Mouse (Mus musculus): Measurements from ENCODE around the gene Cks1b. TPM values are rescaled to one million over a fixed set of nuclear protein-coding genes. Genes with fewer than 3 reads are reported as not detected.
"Not testable (repeated sequence)": the region's sequence is repeated elsewhere in the genome, so short reads cannot be mapped to it uniquely, and the experiment has no call there.

Cks1b gene
- 10 to 100 TPM; 70.8 to 92.3 TPM for polyA plus RNA-seq (2017; shearing (Covaris generic))

DNA sequence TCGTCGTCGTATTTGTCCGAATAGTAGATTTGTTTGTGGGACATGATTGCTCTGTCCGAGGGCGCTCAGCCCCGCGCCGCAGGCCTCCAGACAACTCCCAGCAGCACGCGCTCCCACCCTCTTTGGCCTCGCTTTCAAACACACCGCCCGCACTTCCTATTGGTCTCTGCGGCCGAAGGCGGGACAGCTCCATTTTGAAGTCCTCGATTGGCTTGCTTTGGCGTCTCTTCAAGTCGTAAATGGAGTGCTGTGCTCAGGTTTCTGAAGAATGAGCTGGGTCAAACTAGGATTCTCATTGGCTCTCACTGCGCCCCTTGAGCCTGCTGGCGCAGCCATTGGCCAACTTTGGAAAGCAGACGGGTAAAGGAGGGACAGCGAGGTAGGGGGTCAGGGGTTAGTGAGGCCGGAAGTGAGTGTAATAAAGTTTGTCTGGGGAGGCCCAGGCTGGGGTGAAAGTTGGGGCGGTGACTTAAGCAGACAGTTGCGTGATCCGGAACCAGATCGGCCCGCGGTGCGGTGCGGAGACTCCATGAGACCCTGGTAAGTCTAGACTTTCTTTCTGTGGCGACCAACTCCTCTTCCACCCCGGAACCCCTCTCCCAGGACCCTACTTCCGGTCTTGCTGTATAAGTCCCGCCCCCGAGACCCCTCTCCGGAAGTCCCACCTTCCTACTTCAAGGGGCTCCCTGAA lies at the start of gene Cks1b, which contains the start of gene Shc1:
TSS of gene Cks1b (minus strand) at position 214 of the 691 bp plus-strand sequence.
TSS of gene Shc1 (plus strand) at position 274 of the 691 bp plus-strand sequence.
- peak; percentile 99 for ATAC-seq

DNA sequence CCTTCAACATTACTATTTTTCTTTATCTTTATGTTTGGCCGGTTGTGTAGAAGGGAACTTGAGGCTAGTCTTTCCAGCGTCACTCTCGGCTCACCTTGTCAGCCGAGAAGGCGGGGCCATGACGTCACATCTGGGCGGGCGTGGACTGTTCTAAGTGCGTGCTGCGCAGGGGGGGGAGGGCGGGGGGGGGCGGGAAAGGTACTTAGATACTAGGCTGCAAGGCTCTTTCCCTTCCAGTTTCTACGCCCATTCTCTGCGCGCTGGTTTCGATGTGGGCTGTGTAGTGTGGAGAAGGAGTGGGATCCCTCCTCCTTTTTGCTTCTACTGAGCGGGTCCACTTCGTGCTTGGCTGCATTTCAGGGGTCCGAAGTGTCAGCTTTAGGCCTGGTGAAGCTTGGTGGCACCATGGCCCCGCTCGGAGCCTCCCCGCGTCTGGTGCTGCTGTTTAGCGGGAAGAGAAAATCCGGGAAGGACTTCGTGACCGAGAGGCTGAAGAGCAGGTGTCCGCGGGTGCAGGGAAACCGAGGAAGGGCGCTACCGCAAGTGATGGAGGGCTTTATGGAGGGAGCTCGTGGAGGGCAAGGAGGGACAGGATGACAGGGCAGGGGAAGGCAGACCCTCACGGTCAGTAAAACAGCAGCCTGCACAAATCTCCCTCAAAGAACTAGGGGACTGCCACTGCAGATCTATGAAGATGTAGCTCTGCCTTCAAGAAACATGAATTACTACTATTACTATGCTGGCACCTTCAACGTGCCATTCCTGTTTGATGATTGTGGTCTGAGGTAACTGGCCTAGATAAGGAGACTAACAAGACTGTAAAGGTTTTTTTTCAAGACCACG lies 41.0 kb upstream of the Cks1b start:
- ATAC-seq: peak; percentile 74

DNA sequence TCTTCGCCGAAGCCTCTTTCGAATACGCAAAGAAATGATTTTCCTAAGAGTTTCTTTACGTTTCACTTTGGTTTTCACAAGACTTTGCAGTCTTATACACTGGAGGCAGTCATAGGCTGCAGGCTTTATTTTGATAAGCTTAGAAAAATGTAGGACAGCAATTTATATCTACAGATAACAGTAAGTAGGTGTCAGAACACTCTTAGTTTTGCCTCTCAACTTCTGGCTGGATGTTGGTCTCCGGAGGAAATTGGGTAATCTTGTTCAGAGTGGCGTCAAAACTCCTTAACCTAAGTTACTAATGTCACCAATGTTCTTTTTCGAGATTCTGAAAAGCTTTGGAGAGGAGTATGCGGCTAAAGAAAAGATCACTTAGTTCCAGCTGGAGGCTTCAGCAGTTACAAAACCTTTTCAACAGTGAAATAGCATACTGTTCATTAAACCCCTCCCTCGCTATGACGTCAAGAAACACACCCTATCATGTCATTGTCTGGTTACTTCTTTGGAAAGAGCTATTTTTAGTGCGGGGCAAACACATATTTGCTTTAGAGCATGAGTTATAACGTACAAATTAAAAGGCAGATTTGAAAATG lies 40.3 kb upstream of the Cks1b start:
- ATAC-seq: peak; percentile 62

DNA sequence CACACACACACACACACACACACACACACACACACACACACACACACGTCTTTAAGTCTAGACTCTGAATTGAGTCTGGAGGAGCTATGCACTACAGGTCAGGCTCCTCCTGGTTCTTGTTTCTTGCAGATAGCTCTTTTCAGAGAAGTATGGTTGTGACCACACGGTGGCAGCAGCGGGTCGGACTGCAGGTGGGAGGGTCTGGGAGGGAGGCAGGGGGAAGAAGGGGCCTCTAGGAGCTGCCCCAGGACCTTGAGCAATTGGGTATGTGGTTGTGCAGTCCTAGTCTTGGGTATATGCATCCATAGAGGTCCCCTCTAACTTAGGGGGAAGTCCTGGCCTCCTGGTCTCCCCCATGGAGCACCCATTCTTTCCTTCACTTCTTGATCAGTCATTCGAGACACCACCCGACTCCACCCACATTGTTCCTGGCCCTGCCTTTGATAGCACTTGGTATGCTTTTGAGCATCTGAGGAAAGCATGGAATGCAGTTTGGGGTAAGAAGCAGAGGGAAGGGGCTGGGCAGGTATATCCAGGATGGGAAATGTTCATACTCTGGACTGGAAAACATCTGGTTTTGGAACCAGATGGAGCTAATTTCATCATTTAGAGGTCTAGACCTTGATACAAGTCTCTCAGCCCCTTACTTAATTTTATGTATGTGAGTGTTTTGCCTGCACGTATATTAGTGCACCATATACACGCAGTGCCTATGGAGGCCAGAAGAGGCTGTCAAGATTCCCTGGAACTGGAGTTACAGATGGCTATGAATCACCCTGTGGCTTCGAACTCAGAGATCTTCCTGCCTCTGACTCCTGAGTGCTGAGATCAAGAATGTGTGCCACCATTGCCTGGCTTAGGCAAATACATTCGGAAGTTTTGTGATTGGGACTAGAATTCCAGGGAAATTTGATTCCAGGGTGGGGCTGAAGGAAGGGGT lies 38.8 kb upstream of the Cks1b start:
- no peak for ATAC-seq

DNA sequence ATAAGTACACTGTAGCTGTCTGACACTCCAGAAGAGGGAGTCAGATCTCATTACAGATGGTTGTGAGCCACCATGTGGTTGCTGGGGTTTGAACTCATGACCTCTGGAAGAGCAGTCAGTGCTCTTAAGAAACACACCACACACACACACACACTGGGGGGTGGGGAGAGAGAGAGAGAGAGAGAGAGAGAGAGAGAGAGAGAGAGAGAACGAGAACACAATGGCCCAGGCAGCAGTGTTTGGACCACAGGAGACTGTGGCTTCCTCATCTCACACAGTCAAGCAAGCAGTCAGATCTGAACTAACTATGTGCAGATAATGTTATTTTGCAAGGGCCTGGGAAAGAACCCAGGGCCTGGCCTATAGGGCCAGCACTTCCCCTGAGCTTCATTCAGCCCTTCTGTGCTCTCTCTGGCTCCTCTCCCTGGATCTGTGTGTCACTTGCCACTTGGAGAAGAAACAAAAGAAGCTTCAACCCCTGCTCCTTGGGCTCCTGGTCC lies 37.7 kb upstream of the Cks1b start:
- ATAC-seq: no peak

DNA sequence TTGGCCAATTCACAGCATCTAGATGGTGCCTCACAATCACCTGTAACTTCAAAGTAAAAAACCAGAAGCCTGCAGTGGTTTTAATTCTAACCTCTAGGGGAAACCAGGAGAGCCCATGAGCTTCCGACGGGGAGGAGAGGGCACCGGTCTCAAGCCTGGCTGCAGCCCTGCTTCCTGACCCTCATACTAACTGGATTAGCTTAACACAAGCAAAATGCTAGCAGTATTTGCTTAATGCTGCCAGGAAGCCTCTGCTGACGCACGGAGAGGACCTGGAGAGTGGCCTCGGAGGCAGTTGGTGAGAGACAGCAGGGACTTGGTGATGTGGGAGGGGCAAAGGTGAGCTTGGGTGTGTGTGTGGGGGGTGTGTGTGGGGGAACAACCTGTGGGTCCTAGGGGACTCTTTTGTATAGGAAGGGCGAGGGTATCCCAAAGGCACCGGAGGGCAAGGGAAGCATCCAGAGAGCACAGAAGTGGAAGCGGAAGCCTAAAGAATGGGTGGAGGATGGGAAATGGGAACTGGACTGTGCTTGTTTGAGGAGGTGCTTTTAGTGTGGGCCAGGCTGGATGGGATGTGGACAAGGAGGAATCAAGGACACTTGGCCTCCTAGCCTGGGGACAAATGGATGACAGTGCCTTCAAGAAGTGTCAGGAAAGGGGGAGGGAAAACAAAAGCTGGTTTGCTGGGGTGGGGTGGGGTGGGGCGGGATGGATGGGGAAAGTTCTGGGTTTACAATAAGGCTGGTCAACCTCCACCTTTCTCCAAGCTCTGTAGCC lies 36.4 kb upstream of the Cks1b start, which contains the start of gene Pmvk:
TSS of gene Pmvk (plus strand) at position 141 of the 777 bp plus-strand sequence.
- no peak for ATAC-seq

DNA sequence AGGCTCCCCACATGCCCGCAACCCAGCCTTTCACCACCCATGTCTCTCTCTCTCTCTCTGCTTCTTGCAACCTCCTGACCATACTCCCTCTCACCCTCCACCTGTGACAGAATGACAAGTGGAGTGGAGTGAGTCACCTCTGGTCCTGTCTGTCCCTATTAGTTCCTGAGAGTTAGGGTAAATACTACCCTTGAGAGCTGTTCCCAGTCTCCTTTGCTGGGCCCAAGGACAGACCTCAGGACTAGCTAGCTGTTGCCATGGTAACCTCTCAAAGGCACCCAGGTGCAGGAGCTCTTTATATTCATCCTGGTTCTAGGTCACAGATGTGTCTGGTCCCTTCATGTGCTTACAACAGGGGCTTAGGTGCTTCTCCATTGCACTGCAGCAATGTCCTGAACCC lies 33.7 kb upstream of the Cks1b start:
- no peak for ATAC-seq

DNA sequence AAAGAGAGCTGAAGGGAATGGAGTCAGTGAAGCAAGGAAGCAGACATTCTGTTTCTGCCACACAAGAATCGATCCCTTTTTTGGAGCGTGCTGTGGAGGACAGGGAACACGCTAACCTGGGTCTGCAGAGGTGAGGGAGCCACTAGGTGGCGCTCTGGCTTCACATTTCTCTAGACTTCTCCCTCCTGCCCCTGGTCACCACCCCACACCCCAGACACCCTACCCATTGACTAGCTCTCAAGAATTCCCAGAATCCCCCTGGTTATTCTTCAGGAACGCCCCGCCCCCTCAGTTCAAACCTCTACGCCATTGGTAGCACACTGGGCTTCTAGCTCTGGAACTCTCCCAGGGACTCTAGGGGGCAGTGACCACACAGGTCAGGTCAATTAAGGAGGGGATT lies 31.4 kb upstream of the Cks1b start:
- peak; percentile 36 for ATAC-seq

DNA sequence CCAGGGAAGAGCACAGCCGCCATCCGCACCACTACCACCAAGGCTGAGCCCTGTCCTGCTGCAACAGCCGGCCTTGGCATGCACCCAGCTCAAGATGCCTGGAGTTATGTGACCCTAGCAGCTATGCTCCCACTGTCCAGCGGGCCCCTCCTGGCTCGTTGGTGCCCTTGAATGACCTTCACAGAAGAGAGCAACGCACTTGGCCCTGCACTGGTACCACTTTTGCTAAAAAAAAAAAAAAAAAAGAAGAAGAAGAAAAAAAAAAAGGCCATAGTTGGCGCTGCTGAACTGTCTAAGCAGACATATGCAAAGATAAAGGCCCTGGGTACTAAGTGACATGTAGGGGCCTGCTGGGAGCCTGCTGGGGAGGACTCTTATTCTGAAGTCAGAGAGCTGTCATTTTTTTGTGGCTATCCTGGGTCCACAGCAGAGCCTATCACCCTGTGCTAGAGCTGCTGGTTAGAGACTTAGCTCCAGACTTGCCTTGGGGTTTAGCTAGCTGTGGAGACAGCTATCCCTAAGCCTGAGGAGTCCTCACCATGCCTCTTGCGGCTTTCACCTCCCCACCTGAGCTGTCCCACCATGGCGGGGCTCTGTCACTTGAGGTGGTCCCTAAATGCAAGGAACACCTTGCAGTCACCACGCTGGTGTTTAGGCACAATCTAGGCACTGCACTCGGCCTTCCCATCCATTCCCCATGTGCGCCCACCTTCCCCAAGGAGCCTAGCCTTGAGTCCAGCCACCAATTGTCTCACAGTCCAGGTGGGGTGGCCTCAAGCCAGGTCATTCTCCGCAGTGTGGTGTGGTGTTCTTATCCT lies 30.7 kb upstream of the Cks1b start:
- no peak for ATAC-seq

DNA sequence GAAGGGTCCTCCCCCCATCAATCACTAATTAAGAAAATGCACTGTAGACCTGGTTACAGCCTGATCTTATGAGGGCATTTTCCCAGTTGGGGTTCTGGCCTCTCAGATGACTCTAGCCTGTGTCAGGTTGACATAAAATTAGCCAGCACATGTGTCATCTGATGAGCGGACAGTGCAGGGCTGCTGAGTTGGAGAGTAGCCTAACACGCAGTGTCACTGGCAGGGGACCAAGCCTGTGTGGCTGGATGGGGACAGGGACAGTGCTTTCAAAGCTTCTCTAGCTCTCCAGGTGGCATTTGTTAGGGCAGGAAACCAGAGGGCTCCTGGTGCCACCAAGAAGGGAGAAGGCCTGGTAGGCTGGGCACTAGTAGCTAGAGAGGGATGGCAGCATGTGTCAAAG lies 22.5 kb upstream of the Cks1b start:
- ATAC-seq: no peak

DNA sequence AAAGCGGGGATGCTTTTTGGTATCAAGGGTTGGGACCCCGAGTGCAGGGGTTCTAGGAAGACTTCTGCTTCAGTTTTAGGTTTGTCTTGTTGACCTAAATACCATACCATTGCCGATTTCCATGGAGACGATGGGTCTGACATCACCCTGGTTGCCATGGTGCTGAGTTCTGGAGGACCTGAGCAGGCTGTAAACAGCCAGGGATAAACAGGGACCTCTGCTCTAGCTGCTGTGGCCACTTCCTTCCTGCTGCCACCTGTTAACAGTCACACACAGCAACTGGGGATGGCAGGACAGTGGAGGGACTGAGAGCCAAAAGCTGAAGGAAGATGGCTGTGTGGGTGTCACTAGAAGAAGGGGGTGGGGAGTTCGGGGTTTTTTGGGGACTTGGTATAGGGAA lies 19.1 kb upstream of the Cks1b start:
- ATAC-seq: peak; percentile 78

DNA sequence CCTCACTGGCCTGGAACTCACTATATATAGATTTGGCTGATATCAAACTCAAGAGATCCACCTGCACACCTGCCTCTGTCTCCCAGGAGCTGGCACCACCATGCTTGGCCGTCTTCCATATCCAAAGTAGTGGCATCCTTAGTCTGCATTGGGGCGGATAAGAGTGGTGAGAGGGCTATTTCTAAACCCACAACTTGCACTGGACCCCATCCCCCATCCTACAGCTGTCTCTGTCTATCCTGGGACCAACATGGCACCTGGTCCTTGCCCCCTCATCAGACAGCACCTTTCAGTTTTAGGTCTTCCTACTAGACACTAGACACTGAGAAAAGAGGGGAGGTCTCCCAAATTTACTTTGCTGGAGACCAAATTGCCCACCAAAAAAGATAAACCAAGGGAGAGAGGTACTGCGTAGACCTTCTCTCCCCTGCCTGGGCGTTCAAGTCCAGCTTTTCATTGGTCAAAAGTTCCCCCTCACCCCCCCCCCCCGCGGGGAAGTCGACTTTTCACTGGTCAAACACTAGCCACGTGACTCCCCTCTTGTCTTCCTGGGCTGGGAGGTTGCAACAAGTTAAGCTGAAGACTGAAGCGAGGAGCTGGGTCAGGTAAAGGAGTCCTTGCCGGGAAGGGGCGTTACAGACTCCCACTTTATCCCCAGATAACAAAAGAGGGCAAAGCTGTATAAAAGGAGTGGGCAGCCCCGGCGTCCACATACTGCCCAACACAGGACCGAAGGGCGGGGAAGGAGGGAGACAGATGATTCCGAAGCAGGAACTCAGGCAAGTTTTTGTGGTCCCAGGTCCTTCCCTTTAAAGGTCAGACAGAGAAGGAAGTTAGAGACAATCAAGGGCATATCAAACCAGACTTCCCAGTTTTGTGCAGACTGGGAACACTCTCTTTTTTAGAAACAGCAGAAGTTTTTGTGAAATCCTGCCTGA lies 18.3 kb upstream of the Cks1b start, which contains the start of gene Pbxip1:
TSS of gene Pbxip1 (plus strand) at position 531 of the 938 bp plus-strand sequence.
- ATAC-seq: peak; percentile 71

DNA sequence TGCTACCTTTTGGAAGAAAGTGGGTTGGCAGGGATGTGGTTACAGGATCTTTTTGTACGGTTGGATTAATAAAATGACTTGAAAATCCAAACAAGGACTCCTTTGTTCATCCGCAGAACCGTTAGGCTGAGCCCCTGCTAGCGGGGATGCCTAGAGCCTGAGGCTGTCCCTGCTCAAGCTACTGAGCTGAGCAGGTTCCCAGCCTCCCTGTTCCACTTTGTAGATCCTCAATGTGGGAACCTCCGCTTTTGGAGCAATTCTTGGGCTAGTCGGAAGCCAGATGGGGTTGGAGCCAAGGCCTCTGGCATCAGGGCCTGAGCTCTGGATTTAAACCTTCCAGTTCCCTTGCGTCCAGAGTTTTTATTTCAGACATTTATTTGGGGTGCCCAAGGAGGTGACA lies 16.9 kb upstream of the Cks1b start:
- no peak for ATAC-seq

DNA sequence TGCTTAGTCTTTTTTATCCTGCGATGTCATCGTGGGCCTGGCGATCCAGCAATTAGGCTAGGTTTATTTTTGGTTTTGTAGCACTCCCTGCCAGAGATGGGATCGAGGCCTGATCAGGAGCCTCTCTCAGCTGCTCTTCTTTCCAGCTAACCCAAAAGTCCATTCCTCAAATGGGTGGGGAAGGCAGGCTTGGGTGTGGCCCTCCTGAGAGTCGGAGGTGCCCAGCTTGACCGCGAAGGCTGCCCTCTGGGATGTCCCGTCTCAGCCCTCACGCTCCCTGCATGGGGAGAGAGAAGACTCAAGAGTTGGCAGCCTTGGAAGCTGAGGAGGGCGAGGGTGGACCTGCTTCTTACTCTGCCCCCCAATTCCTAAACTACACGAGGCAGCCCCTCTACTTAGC lies 16.3 kb upstream of the Cks1b start:
- ATAC-seq: no peak

DNA sequence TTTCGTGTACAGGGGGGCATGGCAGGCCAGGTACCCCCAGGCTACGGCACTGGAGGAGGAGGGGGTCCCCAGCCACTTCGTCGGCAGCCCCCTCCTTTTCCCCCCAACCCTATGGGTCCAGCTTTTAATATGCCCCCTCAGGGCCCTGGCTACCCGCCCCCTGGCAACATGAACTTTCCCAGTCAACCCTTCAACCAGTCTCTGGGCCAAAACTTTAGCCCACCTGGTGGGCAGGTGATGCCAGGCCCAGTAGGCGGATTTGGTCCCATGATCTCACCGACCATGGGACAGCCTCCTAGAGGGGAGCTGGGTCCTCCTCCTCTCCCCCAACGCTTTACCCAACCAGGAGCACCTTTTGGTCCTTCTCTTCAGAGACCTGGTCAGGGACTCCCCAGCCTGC lies 14.4 kb upstream of the Cks1b start:
- ATAC-seq: no peak

DNA sequence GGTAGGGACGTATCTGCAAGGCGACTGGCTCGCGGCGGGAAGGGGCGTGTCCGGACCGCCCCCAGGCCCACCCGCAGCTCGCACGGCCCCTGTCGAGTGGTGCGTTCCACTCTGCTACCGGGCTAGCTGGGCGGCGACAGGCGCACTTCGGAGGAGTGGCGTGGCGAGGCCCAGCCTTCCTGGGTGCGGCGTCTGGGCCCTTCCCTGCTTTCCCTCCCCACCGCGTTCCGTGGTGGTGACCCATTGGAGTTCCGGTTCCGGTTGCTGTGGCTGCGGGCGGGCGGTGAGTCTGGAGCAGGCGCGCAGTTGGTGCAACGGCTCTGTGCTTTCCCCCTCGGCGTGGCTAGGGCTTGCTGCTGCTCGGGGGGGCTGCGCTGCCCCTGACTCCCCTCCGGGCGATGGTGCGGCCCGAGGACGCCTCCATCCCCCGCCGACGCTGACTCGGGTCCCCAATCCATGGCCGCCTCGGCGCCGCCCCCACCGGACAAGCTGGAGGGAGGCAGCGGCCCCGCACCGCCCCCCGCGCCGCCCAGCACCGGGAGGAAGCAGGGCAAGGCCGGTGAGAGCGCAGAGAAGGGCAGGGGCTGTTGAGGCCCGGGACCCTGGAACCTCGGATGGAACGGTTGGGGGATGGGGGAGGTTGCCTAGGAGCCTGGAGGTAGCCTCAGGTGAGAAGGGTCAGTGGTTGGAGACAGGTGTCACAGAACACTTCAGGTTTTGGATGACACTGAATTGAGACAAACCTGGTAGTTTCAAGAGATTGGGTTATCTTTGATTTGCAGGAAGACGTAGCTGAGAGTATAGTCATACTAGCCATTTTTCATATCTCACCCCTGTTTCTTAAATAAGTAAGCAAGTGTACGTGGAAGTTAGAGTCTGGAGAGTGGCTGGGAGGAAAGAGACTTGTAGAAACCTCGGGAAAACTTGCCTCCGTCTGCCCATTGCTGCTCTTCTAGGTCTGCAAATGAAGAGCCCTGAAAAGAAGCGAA lies 12.3 kb upstream of the Cks1b start, which contains the start of gene Pygo2:
TSS of gene Pygo2 (plus strand) at position 44 of the 989 bp plus-strand sequence.
- peak; percentile 98 for ATAC-seq

DNA sequence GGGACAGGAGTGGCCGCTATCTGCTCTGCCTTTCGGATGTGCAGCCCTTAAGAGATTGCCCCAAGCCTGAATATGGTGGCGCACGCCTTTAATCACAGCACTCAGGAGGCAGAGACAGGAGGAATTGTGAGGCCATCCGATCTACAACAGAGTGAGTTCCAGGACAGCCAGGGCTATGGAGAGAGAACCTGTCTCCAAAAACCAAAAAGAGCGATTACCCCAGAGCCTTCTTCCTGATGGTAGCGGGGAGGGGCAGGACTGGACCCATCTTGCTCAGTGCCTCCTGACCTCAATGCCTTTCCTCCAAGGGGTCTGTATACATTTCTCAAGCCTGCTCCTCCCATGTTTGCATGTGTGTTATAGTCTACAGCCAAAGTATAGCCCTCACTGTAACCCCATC lies 10.8 kb upstream of the Cks1b start:
- ATAC-seq: not testable (repeated sequence)

DNA sequence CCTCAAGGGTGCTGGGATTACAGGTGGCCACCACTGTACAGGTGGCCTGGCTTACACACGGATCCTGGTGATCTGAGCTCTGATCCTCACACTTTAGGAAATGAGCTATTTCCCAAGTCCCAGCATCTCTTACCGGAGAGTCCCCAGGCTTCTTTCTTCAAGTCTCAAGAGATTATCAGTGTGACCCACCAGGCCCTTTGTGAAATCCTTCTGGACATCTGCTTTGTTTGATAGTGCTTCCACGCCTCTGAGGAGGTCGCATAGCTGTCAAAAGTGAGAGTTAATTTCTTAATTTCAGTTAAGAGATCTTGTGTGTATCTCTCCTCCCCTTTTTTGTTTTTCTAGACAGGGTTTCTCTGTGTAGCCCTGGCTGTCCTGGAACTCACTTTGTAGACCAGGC lies 7.7 kb upstream of the Cks1b start:
- ATAC-seq: no peak

Measured in activated CD4-positive, CD25-positive, alpha-beta regulatory T cell, adult 4 months (primary cell).